Mouse (Mus musculus) frontal cortex, postnatal 14 days (tissue): Measurements from ENCODE around the gene Dnajb11.

Experiments used
- DNase-seq, 2 experiments: peaks; one replicate each; pipeline ENCODE4 v3.0.0; 2022; ENCODE audit warnings: low spot score in 2 of 2

Dnajb11 gene

GRCm38 (mm10) chr16:22857431-22858113 is at the start of gene Dnajb11, which contains the start of gene Tbccd1:
Gene Dnajb11 (plus strand): TSS chr16:22857845.
Gene Tbccd1 (minus strand): TSS chr16:22857669.
- DNase-seq, result peak; percentile 99

- no peak for DNase-seq
These were observed 46.2 kb upstream of the Dnajb11 start, which contains the start of gene Crygs for GRCm38 (mm10) chr16:22811477-22811876. Gene Crygs (minus strand): TSS chr16:22811577.

- DNase-seq, result peak; percentile 25 to 36
These were observed 36.9 kb upstream of the Dnajb11 start for GRCm38 (mm10) chr16:22820731-22821130.

GRCm38 (mm10) chr16:22832932-22833525 is 24.6 kb upstream of the Dnajb11 start:
- no peak for DNase-seq

GRCm38 (mm10) chr16:22839146-22839857 is 18.3 kb upstream of the Dnajb11 start:
- DNase-seq, result no peak

GRCm38 (mm10) chr16:22842871-22843270 is 14.8 kb upstream of the Dnajb11 start:
- no peak for DNase-seq

- peak; percentile 53 to 68 for DNase-seq
These were observed 13.4 kb upstream of the Dnajb11 start for GRCm38 (mm10) chr16:22844061-22844801.

GRCm38 (mm10) chr16:22844834-22845233 is 12.8 kb upstream of the Dnajb11 start:
- DNase-seq, result no peak

- DNase-seq, result no peak
These were observed 12.2 kb upstream of the Dnajb11 start for GRCm38 (mm10) chr16:22845481-22845880.

GRCm38 (mm10) chr16:22847686-22848085 is 10.0 kb upstream of the Dnajb11 start:
- DNase-seq, result no peak

GRCm38 (mm10) chr16:22848331-22848730 is 9.3 kb upstream of the Dnajb11 start:
- DNase-seq, result no peak

GRCm38 (mm10) chr16:22852709-22853108 is 4.9 kb upstream of the Dnajb11 start:
- DNase-seq, result no peak

GRCm38 (mm10) chr16:22856773-22857172 is 872 bp upstream of the Dnajb11 start:
- no peak for DNase-seq

- no peak for DNase-seq
These were observed 14.8 kb downstream of the Dnajb11 start for GRCm38 (mm10) chr16:22872397-22872796.

GRCm38 (mm10) chr16:22873369-22873768 is 15.7 kb downstream of the Dnajb11 start:
- DNase-seq, result no peak

GRCm38 (mm10) chr16:22876218-22877043 is 18.8 kb downstream of the Dnajb11 start:
- DNase-seq, result no peak

GRCm38 (mm10) chr16:22877660-22878390 is 20.2 kb downstream of the Dnajb11 start:
- DNase-seq, result no peak

- no peak for DNase-seq
These were observed 21.1 kb downstream of the Dnajb11 start for GRCm38 (mm10) chr16:22878716-22879115.

GRCm38 (mm10) chr16:22879945-22880595 is 22.4 kb downstream of the Dnajb11 start:
- no peak for DNase-seq

GRCm38 (mm10) chr16:22880900-22881299 is 23.3 kb downstream of the Dnajb11 start:
- no peak for DNase-seq
